Mouse (Mus musculus) neural tube, embryonic 12.5 days (tissue): Measurements from ENCODE around the gene Klk1b5. TPM values are rescaled to one million over a fixed set of nuclear protein-coding genes. Genes with fewer than 3 reads are reported as not detected.
"Not testable (repeated sequence)": the region's sequence is repeated elsewhere in the genome, so short reads cannot be mapped to it uniquely, and the experiment has no call there.

Source experiments
- ATAC-seq: fragments of 200-750 bp; cut with Nextera tagmentation; 2 replicates; pipeline ENCODE4 v1.8.0; 2017; ENCODE audit warnings: low read depth, mild to moderate bottlenecking, moderate TSS enrichment, moderate library complexity; ENCODE audit not compliant: low FRiP score
- H3K27ac ChIP-seq: fragments of 300-500 bp; sonication (generic); 2 replicates; pipeline ENCODE4 v1.5.1; 2016
- H3K27me3 ChIP-seq: fragments of 300-500 bp; sonication (generic); replicated peaks from 2 replicates; pipeline ENCODE4 v1.6.1; 2016; ENCODE audit warnings: mild to moderate bottlenecking
- H3K36me3 ChIP-seq: fragments of 300-500 bp; sonication (generic); 2 replicates; pipeline ENCODE4 v1.6.1; 2016; ENCODE audit warnings: mild to moderate bottlenecking
- H3K4me1 ChIP-seq: fragments of 300-500 bp; sonication (generic); 2 replicates; pipeline ENCODE4 v1.6.1; 2016
- H3K4me2 ChIP-seq: fragments of 300-500 bp; sonication (generic); replicated peaks from 2 replicates; pipeline ENCODE4 v1.6.1; 2016; ENCODE audit warnings: mild to moderate bottlenecking
- H3K4me3 ChIP-seq: fragments of 300-500 bp; sonication (generic); 2 replicates; pipeline ENCODE4 v1.5.1; 2016
- H3K9ac ChIP-seq: fragments of 300-500 bp; sonication (generic); 2 replicates; pipeline ENCODE4 v1.6.1; 2016; ENCODE audit warnings: mild to moderate bottlenecking
- H3K9me3 ChIP-seq: fragments of 300-500 bp; sonication (generic); 2 replicates; pipeline ENCODE4 v1.6.1; 2016; ENCODE audit warnings: mild to moderate bottlenecking
- whole genome bisulfite sequencing: fragments of 180-500 bp; shearing (Covaris S2); methylation state at CpG from one replicate; pipeline ENCODE4 v1.1.7; 2016; 5-methylcytosine and 5-hydroxymethylcytosine counted together
- polyA plus RNA-seq: library from polyadenylated mRNA; unstranded; fragments of >200 nt; fragmentation: Nextera tagmentation; extraction: Ambion mirVana; gene quantifications from 2 replicates; pipeline ENCODE4 v1.2.1, GENCODE M21; 2016

Klk1b5 gene
- polyA plus RNA-seq, result not detected in 2 replicates

- Histone ChIP-seq H3K27ac (no peak within 1 kb of the TSS), H3K4me3 (no peak within 1 kb of the TSS), H3K36me3 (no peaks in the 10 kb centered on the region), H3K9me3 (no peaks in the 10 kb centered on the region), H3K27me3 (no peaks in the 10 kb centered on the region; the same call in 1 of the 2 replicates), H3K4me2 (no peak within 1 kb of the TSS), H3K9ac (no peak within 1 kb of the TSS), H3K4me1 (no peaks in the 10 kb centered on the region)
- no peak for ATAC-seq
- WGBS, result 85% methylated on average over 1 of the region's 1 CpGs
Measured at GRCm38 (mm10) chr7:44215645-44216044, at the start of gene Klk1b5. Gene Klk1b5 (plus strand): TSS chr7:44215945.

- Histone ChIP-seq H3K27me3 (no peaks in the 10 kb centered on the region), H3K4me3 (no peak overlapping the region)
- 58% methylated on average over 9 of the region's 9 CpGs for WGBS
Measured at GRCm38 (mm10) chr7:44179299-44180045, 36.3 kb upstream of the Klk1b5 start.

GRCm38 (mm10) chr7:44186516-44186915, 29.2 kb upstream of the Klk1b5 start:
- H3K9me3 ChIP-seq, ATAC-seq, H3K4me1 ChIP-seq, H3K27me3 ChIP-seq, H3K27ac ChIP-seq, H3K9ac ChIP-seq, H3K4me3 ChIP-seq, H3K4me2 ChIP-seq, H3K36me3 ChIP-seq: not testable (repeated sequence)
- 61% methylated on average over 8 of the region's 8 CpGs for WGBS

More at GRCm38 (mm10) chr7:44179299-44180045, 36.3 kb upstream of the Klk1b5 start:
- H3K27ac ChIP-seq, result no peak overlapping the region
- no peaks in the 10 kb centered on the region for H3K9me3 ChIP-seq
- no peak overlapping the region for H3K4me2 ChIP-seq
- ATAC-seq, result no peak
- no peaks in the 10 kb centered on the region for H3K36me3 ChIP-seq
- H3K9ac ChIP-seq, result no peak overlapping the region
- H3K4me1 ChIP-seq, result no peaks in the 10 kb centered on the region

GRCm38 (mm10) chr7:44187936-44188335, 27.8 kb upstream of the Klk1b5 start, which contains the start of gene Klk1b24:
Gene Klk1b24 (plus strand): TSS chr7:44188236.
- not testable (repeated sequence) for H3K4me2 ChIP-seq, H3K27ac ChIP-seq, H3K4me3 ChIP-seq, ATAC-seq, H3K27me3 ChIP-seq, H3K9ac ChIP-seq, H3K4me1 ChIP-seq, H3K9me3 ChIP-seq, H3K36me3 ChIP-seq

- ATAC-seq, H3K4me3 ChIP-seq, H3K9ac ChIP-seq, H3K4me2 ChIP-seq, H3K9me3 ChIP-seq, H3K36me3 ChIP-seq, H3K27ac ChIP-seq, H3K4me1 ChIP-seq, H3K27me3 ChIP-seq: not testable (repeated sequence)
- 86% methylated on average over 1 of the region's 1 CpGs for WGBS
Measured at GRCm38 (mm10) chr7:44193466-44193865, 22.3 kb upstream of the Klk1b5 start.

GRCm38 (mm10) chr7:44197891-44198290, 17.9 kb upstream of the Klk1b5 start, which contains the start of gene Klk1b3:
Gene Klk1b3 (plus strand): TSS chr7:44198191.
- H3K9me3 ChIP-seq, result no peaks in the 10 kb centered on the region
- WGBS, result 67% methylated on average over 3 of the region's 3 CpGs
- no peak within 1 kb of the TSS for H3K27ac ChIP-seq
- no peak within 1 kb of the TSS for H3K4me3 ChIP-seq
- H3K4me1 ChIP-seq, result no peaks in the 10 kb centered on the region
- H3K36me3 ChIP-seq, result no peaks in the 10 kb centered on the region
- H3K9ac ChIP-seq, result no peak within 1 kb of the TSS
- no peak within 1 kb of the TSS for H3K4me2 ChIP-seq
- no peak for ATAC-seq
- H3K27me3 ChIP-seq, result no peaks in the 10 kb centered on the region

GRCm38 (mm10) chr7:44207135-44207534, 8.6 kb upstream of the Klk1b5 start, which contains the start of gene Klk1b4:
Gene Klk1b4 (plus strand): TSS chr7:44207435.
- WGBS, result 68% methylated on average over 3 of the region's 3 CpGs
- not testable (repeated sequence) for H3K9me3 ChIP-seq, H3K4me3 ChIP-seq, ATAC-seq, H3K4me1 ChIP-seq, H3K9ac ChIP-seq, H3K27me3 ChIP-seq, H3K4me2 ChIP-seq, H3K27ac ChIP-seq, H3K36me3 ChIP-seq

- no peaks in the 10 kb centered on the region for H3K36me3 ChIP-seq
- 85% methylated on average over 3 of the region's 3 CpGs for WGBS
- H3K9me3 ChIP-seq, result no peaks in the 10 kb centered on the region
- no peak for ATAC-seq
- no peak overlapping the region for H3K27ac ChIP-seq
- no peak overlapping the region for H3K4me3 ChIP-seq
- H3K9ac ChIP-seq, result no peak overlapping the region
- no peaks in the 10 kb centered on the region for H3K4me1 ChIP-seq
- H3K27me3 ChIP-seq, result no peaks in the 10 kb centered on the region
- no peak overlapping the region for H3K4me2 ChIP-seq
Measured at GRCm38 (mm10) chr7:44208307-44208706, 7.4 kb upstream of the Klk1b5 start.

GRCm38 (mm10) chr7:44221601-44222000, 5.9 kb downstream of the Klk1b5 start:
- 73% methylated on average over 10 of the region's 10 CpGs for WGBS
- H3K4me1 ChIP-seq, ATAC-seq: not testable (repeated sequence)

GRCm38 (mm10) chr7:44222335-44222734, 6.6 kb downstream of the Klk1b5 start:
- WGBS, result 85% methylated on average over 6 of the region's 6 CpGs
- not testable (repeated sequence) for ATAC-seq

More at GRCm38 (mm10) chr7:44221601-44222000, 5.9 kb downstream of the Klk1b5 start:
- not testable (repeated sequence) for H3K27ac ChIP-seq, H3K4me3 ChIP-seq, H3K9me3 ChIP-seq, H3K36me3 ChIP-seq, H3K27me3 ChIP-seq, H3K4me2 ChIP-seq, H3K9ac ChIP-seq

GRCm38 (mm10) chr7:44225076-44225475, 9.3 kb downstream of the Klk1b5 start, which contains the start of gene Klk1:
Gene Klk1 (plus strand): TSS chr7:44225360.
- no peak within 1 kb of the TSS for H3K9ac ChIP-seq
- H3K4me3 ChIP-seq, result no peak within 1 kb of the TSS
- H3K27me3 ChIP-seq, result no peaks in the 10 kb centered on the region
- no peaks in the 10 kb centered on the region for H3K36me3 ChIP-seq
- no peak within 1 kb of the TSS for H3K4me2 ChIP-seq
- H3K4me1 ChIP-seq, result no peaks in the 10 kb centered on the region
- H3K9me3 ChIP-seq, result no peaks in the 10 kb centered on the region
- WGBS, result 50% methylated on average over 1 of the region's 1 CpGs
- no peak for ATAC-seq
- H3K27ac ChIP-seq, result no peak within 1 kb of the TSS

More at GRCm38 (mm10) chr7:44222335-44222734, 6.6 kb downstream of the Klk1b5 start:
- H3K27ac ChIP-seq, H3K27me3 ChIP-seq, H3K9me3 ChIP-seq, H3K9ac ChIP-seq, H3K36me3 ChIP-seq, H3K4me1 ChIP-seq, H3K4me2 ChIP-seq, H3K4me3 ChIP-seq: not testable (repeated sequence)

- Histone ChIP-seq H3K9ac (no peak within 1 kb of the TSS), H3K9me3 (no peaks in the 10 kb centered on the region), H3K27ac (no peak within 1 kb of the TSS), H3K4me2 (no peak within 1 kb of the TSS), H3K4me3 (no peak within 1 kb of the TSS), H3K27me3 (no peaks in the 10 kb centered on the region), H3K36me3 (no peaks in the 10 kb centered on the region), H3K4me1 (no peaks in the 10 kb centered on the region)
- whole genome bisulfite sequencing, result 80% methylated on average over 3 of the region's 3 CpGs
- ATAC-seq, result no peak
Measured at GRCm38 (mm10) chr7:44235909-44236308, 20.2 kb downstream of the Klk1b5 start, which contains the start of gene Gm36864. Gene Gm36864 (plus strand): TSS chr7:44236177.

GRCm38 (mm10) chr7:44239913-44240312, 24.2 kb downstream of the Klk1b5 start:
- Histone ChIP-seq H3K4me1 (no peaks in the 10 kb centered on the region), H3K9me3 (no peaks in the 10 kb centered on the region), H3K4me3 (no peak overlapping the region), H3K27me3 (no peaks in the 10 kb centered on the region), H3K27ac (no peak overlapping the region), H3K36me3 (no peaks in the 10 kb centered on the region), H3K4me2 (no peak overlapping the region), H3K9ac (no peak overlapping the region)
- 57% methylated on average over 2 of the region's 2 CpGs for WGBS
- no peak for ATAC-seq
